Mouse (Mus musculus): Measurements from ENCODE around the gene Rab30. TPM values are rescaled to one million over a fixed set of nuclear protein-coding genes. Genes with fewer than 3 reads are reported as not detected.

Rab30 gene
- polyA plus RNA-seq, 1 experiment from 2014 or later, result 4.0 TPM

DNA sequence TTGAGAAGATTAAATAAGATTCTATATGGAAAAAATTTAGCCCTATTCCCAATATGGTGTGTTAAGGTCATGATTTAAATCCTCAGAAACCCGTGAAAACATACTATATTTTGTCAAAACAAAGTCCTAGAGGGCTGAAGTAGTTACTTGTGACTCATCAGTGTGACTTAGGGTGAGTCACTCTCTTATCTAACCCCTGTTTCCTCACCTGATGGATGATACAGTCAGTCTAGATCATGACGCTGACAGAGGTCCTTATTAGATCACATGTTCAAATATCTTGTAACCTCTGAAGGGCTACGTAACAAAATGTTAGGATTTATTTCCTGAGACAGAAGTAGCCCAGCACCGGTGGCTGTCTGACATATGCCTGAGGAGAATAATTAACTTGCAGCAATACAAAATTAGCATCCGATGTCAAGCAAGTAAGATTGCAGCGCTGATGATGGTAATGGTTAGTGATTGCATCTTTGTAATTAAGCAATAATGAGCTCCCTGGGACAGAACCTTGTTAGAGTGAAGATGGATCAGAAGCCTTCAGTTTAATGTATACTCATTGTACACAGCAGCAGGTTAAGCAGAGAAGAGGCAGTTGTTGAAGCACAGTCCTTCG lies 70.4 kb downstream of the Rab30 start:
- DNase-seq (ENCODE audit: low spot score), result no peak
- H3K27ac ChIP-seq (ENCODE audit: low read length), result no peak overlapping the region
- H3K4me2 ChIP-seq (replicated peaks; ENCODE audit: low read depth, low read length), result no peak overlapping the region
- no peak overlapping the region for H3K9ac ChIP-seq (replicated peaks; ENCODE audit: low read depth)
- no peak for ATAC-seq
- H3K36me3 ChIP-seq (ENCODE audit: insufficient read depth, low read length), result no peaks in the 10 kb centered on the region
- no peaks in the 10 kb centered on the region for H3K9me3 ChIP-seq (ENCODE audit: low read length)
- TF ChIP-seq CTCF (IDR thresholded peaks at IDR 0.05) (no peak), EP300 (IDR thresholded peaks at IDR 0.05) (no peak)
- 72% methylated on average over 7 of the region's 7 CpGs for WGBS
- no peaks in the 10 kb centered on the region for H3K4me1 ChIP-seq (ENCODE audit: insufficient read depth, low read depth, low read length)
- H3K4me3 ChIP-seq (ENCODE audit: low read depth, low read length), result no peak overlapping the region
- no peaks in the 10 kb centered on the region for H3K27me3 ChIP-seq (replicated peaks; ENCODE audit: insufficient read depth, low read length)

DNA sequence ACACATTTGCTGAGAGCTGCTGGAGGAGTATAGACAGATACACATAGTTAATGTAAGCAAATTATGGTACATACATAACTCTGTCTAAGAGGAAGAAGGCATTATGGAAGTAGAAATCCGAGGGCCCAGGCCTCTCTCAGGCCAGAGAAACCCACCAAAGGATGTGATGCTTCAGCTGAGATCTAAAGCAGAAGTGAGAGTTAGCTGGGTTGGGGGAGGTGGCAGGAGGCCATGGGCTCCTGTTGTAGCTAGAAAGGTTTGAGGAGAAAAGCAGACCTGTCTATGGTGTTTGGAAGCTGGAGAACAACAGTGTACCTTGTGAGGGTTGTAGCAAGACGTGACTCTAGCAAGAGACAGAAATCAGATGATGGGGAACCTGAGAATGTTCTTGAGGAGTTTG lies 75.8 kb downstream of the Rab30 start:
- Histone ChIP-seq H3K27ac (ENCODE audit: low read length) (no peak overlapping the region), H3K27me3 (replicated peaks; ENCODE audit: insufficient read depth, low read length) (no peaks in the 10 kb centered on the region), H3K4me1 (ENCODE audit: insufficient read depth, low read depth, low read length) (no peaks in the 10 kb centered on the region), H3K9ac (replicated peaks; ENCODE audit: low read depth) (no peak overlapping the region), H3K4me3 (ENCODE audit: low read depth, low read length) (no peak overlapping the region), H3K9me3 (ENCODE audit: low read length) (no peaks in the 10 kb centered on the region), H3K4me2 (replicated peaks; ENCODE audit: low read depth, low read length) (no peak overlapping the region), H3K36me3 (ENCODE audit: insufficient read depth, low read length) (no peaks in the 10 kb centered on the region)
- 57% methylated on average over 2 of the region's 2 CpGs for WGBS
- DNase-seq (ENCODE audit: low spot score), result no peak
- no peak for ATAC-seq
- no peak for TF ChIP-seq EP300 (IDR thresholded peaks at IDR 0.05)
- no peak for TF ChIP-seq CTCF (IDR thresholded peaks at IDR 0.05)

DNA sequence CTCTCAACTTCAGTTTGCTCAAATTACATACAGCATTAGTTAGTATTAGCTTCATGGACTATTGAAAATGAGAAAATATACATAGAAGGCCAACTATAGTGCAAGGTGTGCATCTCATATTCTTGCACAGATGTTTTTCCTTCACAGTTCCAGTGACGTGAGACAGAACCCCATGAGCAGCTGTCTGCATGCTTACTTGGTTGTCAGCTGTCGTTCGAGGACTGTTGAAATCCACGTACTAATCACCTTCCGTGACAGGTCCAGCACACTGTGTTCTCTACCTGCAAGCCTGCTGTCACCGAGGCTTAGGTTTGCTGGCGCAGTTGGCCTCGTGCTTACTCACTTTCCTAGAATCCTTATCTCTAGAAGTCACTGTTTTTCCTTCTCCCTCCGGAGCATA lies 76.5 kb downstream of the Rab30 start:
- ATAC-seq, result no peak
- 74% methylated on average over 9 of the region's 9 CpGs for WGBS

DNA sequence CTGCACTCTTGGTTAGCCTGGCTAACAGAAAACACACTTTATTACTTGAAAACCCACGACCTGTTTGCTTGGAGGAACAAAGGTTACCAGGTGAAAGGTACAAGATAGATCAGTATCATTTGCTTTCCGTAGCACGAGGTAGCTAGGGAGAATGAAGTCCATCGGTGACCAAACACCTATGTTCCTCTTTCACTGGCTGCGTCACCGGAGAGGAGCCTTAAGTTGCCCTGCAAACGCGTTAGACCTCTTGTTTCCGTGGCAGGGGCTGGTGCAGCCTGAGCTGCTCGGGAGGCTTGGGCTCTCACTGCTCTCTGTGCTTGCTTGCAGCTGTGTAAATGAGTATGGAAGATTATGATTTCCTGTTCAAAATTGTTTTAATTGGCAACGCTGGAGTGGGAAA lies 78.3 kb downstream of the Rab30 start:
- ATAC-seq (no peak), DNase-seq (ENCODE audit: low spot score) (no peak)
- H3K4me2 ChIP-seq (replicated peaks; ENCODE audit: low read depth, low read length), result no peak overlapping the region
- H3K27ac ChIP-seq (ENCODE audit: low read length), result no peak overlapping the region
- no peak overlapping the region for H3K4me3 ChIP-seq (ENCODE audit: low read depth, low read length)
- H3K27me3 ChIP-seq (replicated peaks; ENCODE audit: insufficient read depth, low read length), result no peaks in the 10 kb centered on the region
- TF ChIP-seq CTCF (IDR thresholded peaks at IDR 0.05) (no peak), EP300 (IDR thresholded peaks at IDR 0.05) (no peak)
- WGBS, result 68% methylated on average over 11 of the region's 11 CpGs
- no peaks in the 10 kb centered on the region for H3K9me3 ChIP-seq (ENCODE audit: low read length)
- no peaks in the 10 kb centered on the region for H3K4me1 ChIP-seq (ENCODE audit: insufficient read depth, low read depth, low read length)
- no peaks in the 10 kb centered on the region for H3K36me3 ChIP-seq (ENCODE audit: insufficient read depth, low read length)
- no peak overlapping the region for H3K9ac ChIP-seq (replicated peaks; ENCODE audit: low read depth)

More for the DNA sequence above, 76.5 kb downstream of the Rab30 start:
- H3K9me3 ChIP-seq (ENCODE audit: low read length), result no peaks in the 10 kb centered on the region
- DNase-seq (ENCODE audit: low spot score), result no peak
- no peaks in the 10 kb centered on the region for H3K4me1 ChIP-seq (ENCODE audit: insufficient read depth, low read depth, low read length)
- no peak overlapping the region for H3K4me3 ChIP-seq (ENCODE audit: low read depth, low read length)
- TF ChIP-seq EP300 (IDR thresholded peaks at IDR 0.05) (no peak), CTCF (IDR thresholded peaks at IDR 0.05) (no peak)
- H3K36me3 ChIP-seq (ENCODE audit: insufficient read depth, low read length), result no peaks in the 10 kb centered on the region
- H3K9ac ChIP-seq (replicated peaks; ENCODE audit: low read depth), result no peak overlapping the region
- no peak overlapping the region for H3K4me2 ChIP-seq (replicated peaks; ENCODE audit: low read depth, low read length)
- no peaks in the 10 kb centered on the region for H3K27me3 ChIP-seq (replicated peaks; ENCODE audit: insufficient read depth, low read length)
- H3K27ac ChIP-seq (ENCODE audit: low read length), result no peak overlapping the region

DNA sequence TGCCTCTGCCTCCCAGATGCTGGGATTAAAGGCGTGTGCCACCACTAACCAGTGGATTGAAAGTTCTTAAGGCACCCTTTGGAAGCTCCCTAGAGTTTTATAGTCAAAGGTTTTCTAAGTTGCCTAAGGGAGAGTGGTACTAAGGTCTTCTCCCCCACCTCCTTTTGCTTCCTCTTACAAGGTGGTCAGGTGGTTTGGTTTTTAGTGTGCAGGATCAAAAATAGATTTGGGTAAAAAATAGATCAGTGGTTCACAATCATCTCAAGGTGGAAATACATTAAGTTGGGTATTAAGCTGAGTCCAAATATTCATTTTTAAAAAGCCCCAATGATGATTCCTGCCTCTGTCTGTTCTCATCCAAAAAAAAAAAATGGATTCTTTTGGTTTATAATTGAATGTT lies 79.0 kb downstream of the Rab30 start:
- no peak for TF ChIP-seq EP300 (IDR thresholded peaks at IDR 0.05)
- no peak for TF ChIP-seq CTCF (IDR thresholded peaks at IDR 0.05)
- no peak overlapping the region for H3K9ac ChIP-seq (replicated peaks; ENCODE audit: low read depth)
- H3K36me3 ChIP-seq (ENCODE audit: insufficient read depth, low read length), result no peaks in the 10 kb centered on the region
- no peaks in the 10 kb centered on the region for H3K9me3 ChIP-seq (ENCODE audit: low read length)
- H3K4me1 ChIP-seq (ENCODE audit: insufficient read depth, low read depth, low read length), result no peaks in the 10 kb centered on the region
- H3K27ac ChIP-seq (ENCODE audit: low read length), result no peak overlapping the region
- 92% methylated on average over 1 of the region's 1 CpGs for WGBS
- DNase-seq (ENCODE audit: low spot score) (no peak), ATAC-seq (no peak)
- no peak overlapping the region for H3K4me2 ChIP-seq (replicated peaks; ENCODE audit: low read depth, low read length)
- no peaks in the 10 kb centered on the region for H3K27me3 ChIP-seq (replicated peaks; ENCODE audit: insufficient read depth, low read length)
- no peak overlapping the region for H3K4me3 ChIP-seq (ENCODE audit: low read depth, low read length)

DNA sequence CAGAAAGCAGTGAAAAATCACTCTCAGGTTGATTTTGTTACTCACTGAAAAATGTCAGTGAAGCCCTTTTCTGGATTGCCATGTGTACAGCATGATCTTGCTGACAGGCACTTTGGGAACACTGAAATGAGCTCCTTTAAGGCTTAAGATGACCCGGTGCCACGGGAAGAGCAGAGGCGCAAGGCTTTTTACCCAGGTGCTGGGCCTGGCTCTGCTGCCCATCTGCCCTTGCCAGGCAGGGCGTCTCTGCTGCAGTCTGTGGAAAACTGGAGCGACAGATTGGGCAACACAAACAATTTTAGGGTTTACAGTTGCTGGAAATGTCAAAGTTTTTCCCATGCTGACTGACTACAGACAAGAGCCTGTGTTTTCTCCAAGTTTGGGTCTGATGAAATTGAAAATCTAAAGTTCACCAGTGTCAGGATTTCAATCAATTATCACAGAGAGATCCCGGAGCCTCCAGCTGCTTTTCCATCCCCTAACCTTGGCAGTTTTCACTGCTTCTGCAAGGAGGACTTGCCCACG lies 79.6 kb downstream of the Rab30 start:
- WGBS, result 54% methylated on average over 7 of the region's 7 CpGs
- Histone ChIP-seq H3K4me2 (replicated peaks; ENCODE audit: low read depth, low read length) (no peak overlapping the region), H3K27me3 (replicated peaks; ENCODE audit: insufficient read depth, low read length) (no peaks in the 10 kb centered on the region), H3K4me3 (ENCODE audit: low read depth, low read length) (no peak overlapping the region), H3K9ac (replicated peaks; ENCODE audit: low read depth) (no peak overlapping the region), H3K9me3 (ENCODE audit: low read length) (no peaks in the 10 kb centered on the region), H3K4me1 (ENCODE audit: insufficient read depth, low read depth, low read length) (no peaks in the 10 kb centered on the region), H3K36me3 (ENCODE audit: insufficient read depth, low read length) (no peaks in the 10 kb centered on the region), H3K27ac (ENCODE audit: low read length) (no peak overlapping the region)
- TF ChIP-seq CTCF (IDR thresholded peaks at IDR 0.05) (no peak), EP300 (IDR thresholded peaks at IDR 0.05) (no peak)
- ATAC-seq (no peak), DNase-seq (ENCODE audit: low spot score) (peak; percentile 30)

Measured in lung, postnatal 0 days (tissue).